Mouse (Mus musculus): ENCODE measurements around the gene Aifm3. TPM values are rescaled to one million over a fixed set of nuclear protein-coding genes. Genes with fewer than 3 reads are reported as not detected.
A peak's percentile ranks its signal among the peaks of the same experiment; 100 is the strongest.
"Not testable (repeated sequence)": the region's sequence is repeated elsewhere in the genome, so short reads cannot be mapped to it uniquely, and the experiment has no call there.

Gene Aifm3
- total RNA-seq, 2 experiments from 2014 or later = not detected

- ATAC-seq (replicated peaks; ENCODE audit: poor library complexity, severe bottlenecking) = no peak
Measured at GRCm38 (mm10) chr16:17536584-17536983, 47.2 kb downstream of the Aifm3 start.

GRCm38 (mm10) chr16:17542632-17543031 lies 53.2 kb downstream of the Aifm3 start:
- ATAC-seq (replicated peaks; ENCODE audit: poor library complexity, severe bottlenecking) = no peak

GRCm38 (mm10) chr16:17552837-17553236 lies 63.4 kb downstream of the Aifm3 start:
- no peak for ATAC-seq (replicated peaks; ENCODE audit: poor library complexity, severe bottlenecking)

GRCm38 (mm10) chr16:17553910-17554685 lies 64.7 kb downstream of the Aifm3 start:
- peak; percentile 84 for ATAC-seq (replicated peaks; ENCODE audit: poor library complexity, severe bottlenecking)

- ATAC-seq (replicated peaks; ENCODE audit: poor library complexity, severe bottlenecking) = not testable (repeated sequence)
Measured at GRCm38 (mm10) chr16:17554702-17555101, 65.3 kb downstream of the Aifm3 start.

GRCm38 (mm10) chr16:17556180-17556579 lies 66.8 kb downstream of the Aifm3 start:
- no peak for ATAC-seq (replicated peaks; ENCODE audit: poor library complexity, severe bottlenecking)

- no peak for ATAC-seq (replicated peaks; ENCODE audit: poor library complexity, severe bottlenecking)
Measured at GRCm38 (mm10) chr16:17556907-17557306, 67.5 kb downstream of the Aifm3 start.

Other genes starting within 250 kb of the Aifm3 start
- 9.2 and 10.0 TPM in 2 replicates for gene Tmem191c, start 213.5 kb upstream of the Aifm3 start, total RNA-seq (2014; fragmentation: Nextera tagmentation)
- 5.4 and 5.6 TPM in 2 replicates for gene Tmem191c, start 213.5 kb upstream of the Aifm3 start, total RNA-seq (2017)
- gene Serpind1, start 158.2 kb upstream of the Aifm3 start, total RNA-seq (2014; fragmentation: Nextera tagmentation) = not detected in 2 replicates
- not detected in 2 replicates for gene Serpind1, start 158.2 kb upstream of the Aifm3 start, total RNA-seq (2017)
- 18.4 and 21.0 TPM in 2 replicates for gene Snap29, start 83.6 kb upstream of the Aifm3 start, total RNA-seq (2014; fragmentation: Nextera tagmentation)
- gene Snap29, start 83.6 kb upstream of the Aifm3 start, total RNA-seq (2017) = 14.8 and 20.3 TPM in 2 replicates
- 52.5 and 78.2 TPM in 2 replicates for gene Pi4ka, start 83.3 kb upstream of the Aifm3 start, total RNA-seq (2014; fragmentation: Nextera tagmentation)
- 28.3 and 29.5 TPM in 2 replicates for gene Pi4ka, start 83.3 kb upstream of the Aifm3 start, total RNA-seq (2017)
- 26.0 and 30.1 TPM in 2 replicates for gene Crkl, start 37.6 kb upstream of the Aifm3 start, total RNA-seq (2014; fragmentation: Nextera tagmentation)
- gene Crkl, start 37.6 kb upstream of the Aifm3 start, total RNA-seq (2017) = 19.4 and 20.9 TPM in 2 replicates
- gene Lztr1, start 19.1 kb downstream of the Aifm3 start, total RNA-seq (2014; fragmentation: Nextera tagmentation) = 35.0 and 51.1 TPM in 2 replicates
- 47.1 and 73.7 TPM in 2 replicates for gene Lztr1, start 19.1 kb downstream of the Aifm3 start, total RNA-seq (2017)
- 18.4 and 24.8 TPM in 2 replicates for gene Thap7, start 41.5 kb downstream of the Aifm3 start, total RNA-seq (2014; fragmentation: Nextera tagmentation)
- 32.1 and 43.8 TPM in 2 replicates for gene Thap7, start 41.5 kb downstream of the Aifm3 start, total RNA-seq (2017)
- not detected in 2 replicates for gene Lrrc74b, start 71.6 kb downstream of the Aifm3 start, total RNA-seq (2014; fragmentation: Nextera tagmentation)
- not detected in 2 replicates for gene Lrrc74b, start 71.6 kb downstream of the Aifm3 start, total RNA-seq (2017)
- not detected in 2 replicates for gene P2rx6, start 72.3 kb downstream of the Aifm3 start, total RNA-seq (2014; fragmentation: Nextera tagmentation)
- gene P2rx6, start 72.3 kb downstream of the Aifm3 start, total RNA-seq (2017) = not detected in 2 replicates
- 2.9 and 3.9 TPM in 2 replicates for gene Slc7a4, start 93.6 kb downstream of the Aifm3 start, total RNA-seq (2014; fragmentation: Nextera tagmentation)
- gene Slc7a4, start 93.6 kb downstream of the Aifm3 start, total RNA-seq (2017) = 1.5 and 2.0 TPM in 2 replicates
- 69.2 and 77.1 TPM in 2 replicates for gene Smpd4, start 129.7 kb downstream of the Aifm3 start, total RNA-seq (2014; fragmentation: Nextera tagmentation)
- gene Smpd4, start 129.7 kb downstream of the Aifm3 start, total RNA-seq (2017) = 39.3 and 54.7 TPM in 2 replicates
- gene Ccdc74a, start 156.9 kb downstream of the Aifm3 start, total RNA-seq (2014; fragmentation: Nextera tagmentation) = not detected in 2 replicates
- gene Ccdc74a, start 156.9 kb downstream of the Aifm3 start, total RNA-seq (2017) = not detected in 2 replicates
- gene Med15, start 243.3 kb downstream of the Aifm3 start, total RNA-seq (2014; fragmentation: Nextera tagmentation) = 59.4 and 61.7 TPM in 2 replicates
- 21.3 and 23.7 TPM in 2 replicates for gene Med15, start 243.3 kb downstream of the Aifm3 start, total RNA-seq (2017)

Data from granulocyte monocyte progenitor cell, adult 5-6 weeks (primary cell).